8 mouse cellular contexts compared by ENCODE assay signal in the genomic region with DNA sequence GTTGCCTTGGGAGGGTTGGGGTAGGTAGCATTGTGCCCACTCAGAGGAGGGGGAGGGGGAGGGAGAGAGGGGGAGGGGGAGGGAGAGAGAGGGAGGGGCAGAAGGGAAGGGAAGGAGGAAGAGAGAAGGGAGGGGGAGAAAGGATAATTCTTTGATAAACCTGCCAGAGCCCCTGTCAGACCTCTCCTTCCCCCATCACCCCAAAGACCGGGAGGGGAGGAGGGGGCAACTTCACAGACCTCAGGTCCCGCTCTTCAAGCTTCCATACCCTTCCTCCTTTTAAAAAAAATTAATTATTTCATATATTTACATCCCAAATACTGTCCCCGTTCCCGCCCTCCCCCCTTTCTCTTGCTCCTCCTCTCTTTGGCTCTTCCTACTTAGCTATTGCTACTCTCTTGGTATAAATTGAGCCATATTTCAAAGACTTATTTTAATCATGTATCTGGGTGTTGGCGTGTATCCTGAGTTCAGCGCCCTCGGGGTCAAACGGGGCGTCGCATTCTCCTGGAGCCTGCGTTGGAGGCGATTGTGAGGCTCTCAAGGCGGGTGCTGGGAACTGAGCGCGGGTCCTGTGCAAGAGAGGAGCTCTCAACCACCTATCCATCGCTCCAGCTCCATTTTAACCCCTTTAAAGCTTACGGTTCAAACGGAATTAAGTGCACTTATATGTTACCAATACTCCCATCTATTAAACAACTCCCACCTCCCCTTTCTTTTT. TPM values are rescaled to one million over a fixed set of nuclear protein-coding genes. Genes with fewer than 3 reads are reported as not detected.
DNase-seq lines count a peak whose midpoint lies in the region; ATAC-seq and TF ChIP-seq lines count a peak whose summit lies in the region.

No protein-coding gene starts in this region.

- peaks cover 18% of the 10 kb centered on the region for H3K4me1 ChIP-seq in erythroblast, embryonic 14.5 days (ENCODE audit: control insufficient read depth)
- 0 out of 2 replicates have a peak, but pooled peaks cover 2% of the 10 kb centered on the region for H3K4me1 ChIP-seq in forebrain, embryonic 15.5 days
- peaks cover 22% of the 10 kb centered on the region for H3K4me1 ChIP-seq in liver, embryonic 15.5 days (replicated peaks)

- no peaks in the 10 kb centered on the region for H3K79me3 ChIP-seq in C2C12 (ENCODE audit: low read depth)

- H3K27me3 ChIP-seq in erythroblast, embryonic 14.5 days (ENCODE audit: control insufficient read depth): peaks cover 3% of the 10 kb centered on the region; the same call in 1 of the 2 replicates
- no peaks in the 10 kb centered on the region for H3K27me3 ChIP-seq in C2C12 (ENCODE audit: control insufficient read depth, insufficient read depth, insufficient read length)
- no peaks in the 10 kb centered on the region for H3K27me3 ChIP-seq in forebrain, embryonic 15.5 days
- peaks cover 3% of the 10 kb centered on the region; the same call in 1 of the 2 replicates for H3K27me3 ChIP-seq in liver, embryonic 15.5 days

- no peak for ATAC-seq in erythroblast, adult 5-6 weeks (replicated peaks; ENCODE audit: low FRiP score, poor library complexity, severe bottlenecking)
- ATAC-seq in forebrain, embryonic 15.5 days (replicated peaks): no peak; the same call in 1 of the 2 replicates
- ATAC-seq in liver, embryonic 15.5 days (ENCODE audit: insufficient read depth): no peak

- no peak for DNase-seq in spleen, adult 12 weeks (ENCODE audit: low spot score)
- no peak for DNase-seq in layer of hippocampus, adult 8-10 months (ENCODE audit: low spot score in 2 of 2)
- no peak for DNase-seq in embryo, embryonic 10.5 days (ENCODE audit: low spot score)

- no peak for TF ChIP-seq CTCF in C2C12 (IDR thresholded peaks at IDR 0.05; ENCODE audit: control insufficient read depth, insufficient read depth, insufficient read length)

- no peaks in the 10 kb centered on the region for H3K36me3 ChIP-seq in erythroblast, embryonic 14.5 days (ENCODE audit: control insufficient read depth)
- no peaks in the 10 kb centered on the region for H3K36me3 ChIP-seq in C2C12 (ENCODE audit: control insufficient read depth, insufficient read depth)
- no peaks in the 10 kb centered on the region for H3K36me3 ChIP-seq in forebrain, embryonic 15.5 days
- no peaks in the 10 kb centered on the region for H3K36me3 ChIP-seq in liver, embryonic 15.5 days (replicated peaks)

- H3K79me2 ChIP-seq in C2C12 (ENCODE audit: control insufficient read depth, insufficient read depth): no peaks in the 10 kb centered on the region

- peaks cover 12% of the 10 kb centered on the region for H3K9me3 ChIP-seq in erythroblast, embryonic 14.5 days (ENCODE audit: control insufficient read depth, low read length)
- H3K9me3 ChIP-seq in forebrain, embryonic 15.5 days: no peaks in the 10 kb centered on the region
- H3K9me3 ChIP-seq in liver, embryonic 15.5 days (replicated peaks): no peaks in the 10 kb centered on the region

- H3ac ChIP-seq in C2C12 (ENCODE audit: control insufficient read depth, insufficient read length, low read depth): peak overlapping the region; percentile 38

- 79% methylated on average over 18 of the region's 18 CpGs for WGBS in forebrain, embryonic 15.5 days
- 74% methylated on average over 18 of the region's 18 CpGs for WGBS in liver, embryonic 15.5 days (ENCODE audit: insufficient replicate concordance)

- H3K4me3 ChIP-seq in erythroblast, embryonic 14.5 days (replicated peaks): peak overlapping the region; percentile 61
- H3K4me3 ChIP-seq in C2C12 (ENCODE audit: insufficient read depth, poor library complexity, severe bottlenecking): peak overlapping the region; percentile 38
- H3K4me3 ChIP-seq in forebrain, embryonic 15.5 days: peak overlapping the region; percentile 46
- peak overlapping the region; percentile 58 for H3K4me3 ChIP-seq in liver, embryonic 15.5 days (replicated peaks)

- peak overlapping the region; percentile 43 for H3K4me2 ChIP-seq in forebrain, embryonic 15.5 days (replicated peaks)
- H3K4me2 ChIP-seq in liver, embryonic 15.5 days: peak overlapping the region; percentile 76

- H3K9ac ChIP-seq in forebrain, embryonic 15.5 days (replicated peaks): peak overlapping the region; percentile 48
- peak overlapping the region; percentile 42; the same call in 1 of the 2 replicates for H3K9ac ChIP-seq in liver, embryonic 15.5 days

- peak overlapping the region; percentile 89 for H3K27ac ChIP-seq in forebrain, embryonic 15.5 days (replicated peaks)
- H3K27ac ChIP-seq in liver, embryonic 15.5 days (replicated peaks): peak overlapping the region; percentile 78

TF ChIP-seq in C2C12, 6 proteins besides CTCF, POLR2A, EP300 and RAD21:
- TF ChIP-seq FOSL1 (IDR thresholded peaks at IDR 0.05; ENCODE audit: insufficient read depth, low read length, poor library complexity, severe bottlenecking): no peak
- TF ChIP-seq CEBPB (IDR thresholded peaks at IDR 0.05; ENCODE audit: low read depth): no peak
- TF ChIP-seq MYOG (IDR thresholded peaks at IDR 0.05; ENCODE audit: control insufficient read depth, extremely low read depth, insufficient read length): no peak
- TF ChIP-seq USF1 (IDR thresholded peaks at IDR 0.05; ENCODE audit: low read depth): no peak
- no peak for TF ChIP-seq MYOD1 (IDR thresholded peaks at IDR 0.05; ENCODE audit: control insufficient read depth, insufficient read length, low read depth)
- TF ChIP-seq MAX (IDR thresholded peaks at IDR 0.05): no peak

RNA-seq across cellular contexts. Expression of a gene that starts 34.8 kb away (rescaled TPM):
- polyA plus RNA-seq in erythroblast, embryonic 14.5 days (2012): 0.04 TPM in 1 of 2 replicates, not detected in the other
- total RNA-seq in erythroblast, adult 5-6 weeks (2015; ENCODE audit: low replicate concordance): 202 and 238 TPM in 2 replicates
- 173 and 187 TPM in 2 replicates for total RNA-seq in erythroblast, adult 5-6 weeks (2017; ENCODE audit: low replicate concordance)
- 8.2 TPM for polyA plus RNA-seq in C2C12 (2012; fragmentation: generic; extraction: Trizol)
- 8.3 and 8.8 TPM in 2 replicates for polyA plus RNA-seq in forebrain, embryonic 15.5 days (2015; fragmentation: Nextera tagmentation; extraction: Ambion mirVana)
- 47.2 and 48.4 TPM in 2 replicates for polyA plus RNA-seq in liver, embryonic 15.5 days (2015; fragmentation: Nextera tagmentation; extraction: Ambion mirVana)
- total RNA-seq in layer of hippocampus, adult 8-10 months (2022): 10 to 100 TPM; 10.3 to 19.4 (median 11.9) TPM

RNA-seq across cellular contexts. Expression of a gene that starts 45.5 kb away (rescaled TPM):
- polyA plus RNA-seq in erythroblast, embryonic 14.5 days (2012): 65.4 and 99.1 TPM in 2 replicates
- 310 and 337 TPM in 2 replicates for total RNA-seq in erythroblast, adult 5-6 weeks (2015; ENCODE audit: low replicate concordance)
- 224 and 253 TPM in 2 replicates for total RNA-seq in erythroblast, adult 5-6 weeks (2017; ENCODE audit: low replicate concordance)
- polyA plus RNA-seq in C2C12 (2012; fragmentation: generic; extraction: Trizol): 185 TPM
- 1,140 and 1,184 TPM in 2 replicates for polyA plus RNA-seq in forebrain, embryonic 15.5 days (2015; fragmentation: Nextera tagmentation; extraction: Ambion mirVana)
- 381 and 440 TPM in 2 replicates for polyA plus RNA-seq in liver, embryonic 15.5 days (2015; fragmentation: Nextera tagmentation; extraction: Ambion mirVana)
- 100 to 1,000 TPM; 119 to 140 (median 134) TPM for total RNA-seq in layer of hippocampus, adult 8-10 months (2022)

RNA-seq across cellular contexts. Expression of a gene that starts 45.6 kb away (rescaled TPM):
- 0.09 and 0.18 TPM in 2 replicates for polyA plus RNA-seq in erythroblast, embryonic 14.5 days (2012)
- total RNA-seq in erythroblast, adult 5-6 weeks (2015; ENCODE audit: low replicate concordance): 5.2 and 7.5 TPM in 2 replicates
- total RNA-seq in erythroblast, adult 5-6 weeks (2017; ENCODE audit: low replicate concordance): 10.0 and 15.1 TPM in 2 replicates
- polyA plus RNA-seq in C2C12 (2012; fragmentation: generic; extraction: Trizol): 17.8 TPM
- 51.6 and 51.7 TPM in 2 replicates for polyA plus RNA-seq in forebrain, embryonic 15.5 days (2015; fragmentation: Nextera tagmentation; extraction: Ambion mirVana)
- 17.7 and 18.2 TPM in 2 replicates for polyA plus RNA-seq in liver, embryonic 15.5 days (2015; fragmentation: Nextera tagmentation; extraction: Ambion mirVana)
- total RNA-seq in layer of hippocampus, adult 8-10 months (2022): 10 to 100 TPM; 39.7 to 46.2 (median 41.6) TPM

Comparison
In these comparisons a context has a peak if more than half of its experiments do, and no peak if none do; other contexts are left out.
1. RNA of a gene that starts 45.6 kb away (polyA plus RNA-seq): 51.6 to 51.7 TPM in forebrain, embryonic 15.5 days, 17.7 to 18.2 TPM in liver, embryonic 15.5 days and 17.8 TPM in C2C12 (single experiment); 0.09 to 0.18 TPM in erythroblast, embryonic 14.5 days; every median in the first group is over 10 times any median in the second.
2. Peak in every context shown above with its lines, with median percentiles within 50 percentile points of each other: H3K4me3 ChIP-seq.